Mouse (Mus musculus) testis, adult 2 months (tissue): Measurements from ENCODE around the gene Kcnk1. TPM values are rescaled to one million over a fixed set of nuclear protein-coding genes. Genes with fewer than 3 reads are reported as not detected.

Source experiments
- H3K27ac ChIP-seq: fragments of 200-500 bp; 2 replicates; pipeline ENCODE4 v1.5.1; 2012; ENCODE audit warnings: low read depth, low read length; ENCODE audit not compliant: control insufficient read depth, insufficient read depth
- H3K27me3 ChIP-seq: fragments of 200-500 bp; 2 replicates; pipeline ENCODE4 v1.6.1; 2012; ENCODE audit warnings: mild to moderate bottlenecking, low read length, moderate library complexity; ENCODE audit not compliant: control insufficient read depth, insufficient read depth
- H3K36me3 ChIP-seq: fragments of 200-500 bp; 2 replicates; pipeline ENCODE4 v1.6.1; 2012; ENCODE audit warnings: mild to moderate bottlenecking, low read length; ENCODE audit not compliant: control insufficient read depth, insufficient read depth
- H3K4me1 ChIP-seq: fragments of 200-500 bp; 2 replicates; pipeline ENCODE4 v1.6.1; 2012; ENCODE audit warnings: low read length; ENCODE audit not compliant: control insufficient read depth, insufficient read depth
- H3K4me3 ChIP-seq: fragments of 200-500 bp; 2 replicates; pipeline ENCODE4 v1.5.1; 2012; ENCODE audit warnings: low read depth, mild to moderate bottlenecking, low read length, moderate library complexity, mixed read lengths; ENCODE audit not compliant: control insufficient read depth
- CTCF ChIP-seq: fragments of 200-500 bp; IDR thresholded peaks from 2 replicates; pipeline ENCODE4 v1.5.1; 2012; ENCODE audit warnings: low read depth, mild to moderate bottlenecking, inconsistent platforms, low read length, moderate library complexity; ENCODE audit not compliant: control insufficient read depth, insufficient read depth, insufficient replicate concordance
- POLR2A ChIP-seq: fragments of 200-500 bp; IDR thresholded peaks from 2 replicates; pipeline ENCODE4 v1.6.1; 2012; ENCODE audit warnings: low read depth, mild to moderate bottlenecking, inconsistent platforms, low read length, moderate library complexity; ENCODE audit not compliant: control insufficient read depth
- polyA plus RNA-seq: library from polyadenylated mRNA; depleted of rRNA; stranded (reverse); fragments of >200 nt; gene quantifications from 2 replicates; pipeline ENCODE4 v1.2.3, GENCODE M21; 2012; rRNA removed

Gene Kcnk1
- polyA plus RNA-seq = 3.0 and 6.9 TPM in 2 replicates

- Histone ChIP-seq H3K27ac (peak within 1 kb of the TSS; percentile 47), H3K4me3 (peak within 1 kb of the TSS; percentile 81), H3K27me3 (no peaks in the 10 kb centered on the region), H3K36me3 (no peaks in the 10 kb centered on the region), H3K4me1 (peaks cover 8% of the 10 kb centered on the region)
- TF ChIP-seq POLR2A (peak; percentile 13; the same call in 1 of the 2 replicates), CTCF (no peak)
These were observed at the start of gene Kcnk1 for GRCm38 (mm10) chr8:125995101-125995986. Gene Kcnk1 (plus strand): TSS chr8:125995170.

- Histone ChIP-seq H3K4me3 (no peak overlapping the region), H3K27ac (no peak overlapping the region), H3K27me3 (no peaks in the 10 kb centered on the region), H3K4me1 (peaks cover 2% of the 10 kb centered on the region; the same call in 1 of the 2 replicates), H3K36me3 (no peaks in the 10 kb centered on the region)
- TF ChIP-seq POLR2A = no peak
- no peak for TF ChIP-seq CTCF
These were observed 46.2 kb upstream of the Kcnk1 start for GRCm38 (mm10) chr8:125948696-125949308.

- H3K36me3 ChIP-seq = no peaks in the 10 kb centered on the region
- peaks cover 5% of the 10 kb centered on the region for H3K4me1 ChIP-seq
- TF ChIP-seq CTCF = peak; percentile 47; the same call in 1 of the 2 replicates
- no peak for TF ChIP-seq POLR2A
These were observed 44.7 kb upstream of the Kcnk1 start for GRCm38 (mm10) chr8:125950007-125950940.

GRCm38 (mm10) chr8:125955671-125956070 lies 39.3 kb upstream of the Kcnk1 start:
- Histone ChIP-seq H3K27ac (no peak overlapping the region), H3K36me3 (no peaks in the 10 kb centered on the region), H3K4me1 (peaks cover 3% of the 10 kb centered on the region), H3K4me3 (no peak overlapping the region), H3K27me3 (no peaks in the 10 kb centered on the region)
- TF ChIP-seq POLR2A = no peak
- peak; percentile 19; the same call in 1 of the 2 replicates for TF ChIP-seq CTCF

More at GRCm38 (mm10) chr8:125950007-125950940, 44.7 kb upstream of the Kcnk1 start:
- no peak overlapping the region for H3K4me3 ChIP-seq
- no peaks in the 10 kb centered on the region for H3K27me3 ChIP-seq
- no peak overlapping the region for H3K27ac ChIP-seq

GRCm38 (mm10) chr8:125956796-125957195 lies 38.2 kb upstream of the Kcnk1 start:
- Histone ChIP-seq H3K4me1 (peaks cover 3% of the 10 kb centered on the region), H3K4me3 (no peak overlapping the region), H3K27ac (no peak overlapping the region), H3K27me3 (no peaks in the 10 kb centered on the region), H3K36me3 (no peaks in the 10 kb centered on the region)
- TF ChIP-seq CTCF (no peak), POLR2A (no peak)

GRCm38 (mm10) chr8:125957226-125957993 lies 37.6 kb upstream of the Kcnk1 start:
- H3K27me3 ChIP-seq = no peaks in the 10 kb centered on the region
- no peak overlapping the region for H3K4me3 ChIP-seq
- no peak for TF ChIP-seq POLR2A
- TF ChIP-seq CTCF = no peak
- no peak overlapping the region for H3K27ac ChIP-seq
- H3K36me3 ChIP-seq = no peaks in the 10 kb centered on the region
- H3K4me1 ChIP-seq = peaks cover 3% of the 10 kb centered on the region
